Mouse (Mus musculus): ENCODE measurements around the gene Tmem161a. TPM values are rescaled to one million over a fixed set of nuclear protein-coding genes. Genes with fewer than 3 reads are reported as not detected.
A peak's percentile ranks its signal among the peaks of the same experiment; 100 is the strongest.

The Tmem161a gene
- polyA plus RNA-seq, 1 experiment = 59.9 TPM

GRCm38 (mm10) chr8:70159211-70159610 is 12.9 kb upstream of the Tmem161a start:
- WGBS = 71% methylated on average over 4 of the region's 4 CpGs
- peak overlapping the region; percentile 69; the same call in 1 of the 2 replicates for H3K27ac ChIP-seq (ENCODE audit: insufficient read depth, low read length)

GRCm38 (mm10) chr8:70160015-70160414 is 12.1 kb upstream of the Tmem161a start:
- Histone ChIP-seq H3K27ac (ENCODE audit: insufficient read depth, low read length) (peak overlapping the region; percentile 60), H3K4me3 (ENCODE audit: extremely low read depth, insufficient read depth, insufficient read length) (peak overlapping the region; percentile 3; the same call in 1 of the 2 replicates), H3K27me3 (ENCODE audit: control insufficient read depth, insufficient read depth, low read length) (no peaks in the 10 kb centered on the region), H3K36me3 (ENCODE audit: control insufficient read depth, insufficient read depth, low read length) (no peaks in the 10 kb centered on the region), H3K4me1 (ENCODE audit: control insufficient read depth, insufficient read depth, insufficient read length) (peaks cover 17% of the 10 kb centered on the region)
- 9% methylated on average over 13 of the region's 13 CpGs for WGBS
- TF ChIP-seq POLR2A (IDR thresholded peaks at IDR 0.05; ENCODE audit: low read depth, low read length) = no peak
- no peak for TF ChIP-seq CTCF (IDR thresholded peaks at IDR 0.05; ENCODE audit: extremely low read depth, insufficient read depth, insufficient read length, insufficient replicate concordance)
- DNase-seq (ENCODE audit: low read depth in 1 of 2, low spot score in 2 of 2) = peak; percentile 72 to 75

More at GRCm38 (mm10) chr8:70159211-70159610, 12.9 kb upstream of the Tmem161a start:
- TF ChIP-seq CTCF (IDR thresholded peaks at IDR 0.05; ENCODE audit: extremely low read depth, insufficient read depth, insufficient read length, insufficient replicate concordance) (no peak), POLR2A (IDR thresholded peaks at IDR 0.05; ENCODE audit: low read depth, low read length) (no peak)
- H3K4me3 ChIP-seq (ENCODE audit: extremely low read depth, insufficient read depth, insufficient read length) = no peak overlapping the region
- H3K36me3 ChIP-seq (ENCODE audit: control insufficient read depth, insufficient read depth, low read length) = no peaks in the 10 kb centered on the region
- H3K4me1 ChIP-seq (ENCODE audit: control insufficient read depth, insufficient read depth, insufficient read length) = peaks cover 17% of the 10 kb centered on the region
- no peak for DNase-seq (ENCODE audit: low read depth in 1 of 2, low spot score in 2 of 2)
- no peaks in the 10 kb centered on the region for H3K27me3 ChIP-seq (ENCODE audit: control insufficient read depth, insufficient read depth, low read length)

- 80% methylated on average over 3 of the region's 3 CpGs for WGBS
- TF ChIP-seq CTCF (IDR thresholded peaks at IDR 0.05; ENCODE audit: extremely low read depth, insufficient read depth, insufficient read length, insufficient replicate concordance) = no peak
- TF ChIP-seq POLR2A (IDR thresholded peaks at IDR 0.05; ENCODE audit: low read depth, low read length) = no peak
- Histone ChIP-seq H3K4me3 (ENCODE audit: extremely low read depth, insufficient read depth, insufficient read length) (no peak overlapping the region), H3K36me3 (ENCODE audit: control insufficient read depth, insufficient read depth, low read length) (no peaks in the 10 kb centered on the region), H3K27me3 (ENCODE audit: control insufficient read depth, insufficient read depth, low read length) (no peaks in the 10 kb centered on the region), H3K27ac (ENCODE audit: insufficient read depth, low read length) (no peak overlapping the region), H3K4me1 (ENCODE audit: control insufficient read depth, insufficient read depth, insufficient read length) (peaks cover 11% of the 10 kb centered on the region)
- no peak for DNase-seq (ENCODE audit: low read depth in 1 of 2, low spot score in 2 of 2)
Observed at GRCm38 (mm10) chr8:70163316-70163715, 8.8 kb upstream of the Tmem161a start.

- peak in 1 of 2 experiments; percentile 66 for DNase-seq (ENCODE audit: low read depth in 1 of 2, low spot score in 2 of 2)
- 3% methylated on average over 21 of the region's 21 CpGs for WGBS
Observed at GRCm38 (mm10) chr8:70166504-70167110, 5.5 kb upstream of the Tmem161a start.

GRCm38 (mm10) chr8:70170116-70170515 is 2.0 kb upstream of the Tmem161a start:
- Histone ChIP-seq H3K36me3 (ENCODE audit: control insufficient read depth, insufficient read depth, low read length) (no peaks in the 10 kb centered on the region), H3K27me3 (ENCODE audit: control insufficient read depth, insufficient read depth, low read length) (no peaks in the 10 kb centered on the region), H3K27ac (ENCODE audit: insufficient read depth, low read length) (no peak overlapping the region), H3K4me3 (ENCODE audit: extremely low read depth, insufficient read depth, insufficient read length) (no peak overlapping the region), H3K4me1 (ENCODE audit: control insufficient read depth, insufficient read depth, insufficient read length) (peaks cover 3% of the 10 kb centered on the region; the same call in 1 of the 2 replicates)
- TF ChIP-seq POLR2A (IDR thresholded peaks at IDR 0.05; ENCODE audit: low read depth, low read length) (no peak), CTCF (IDR thresholded peaks at IDR 0.05; ENCODE audit: extremely low read depth, insufficient read depth, insufficient read length, insufficient replicate concordance) (no peak)
- 88% methylated on average over 3 of the region's 3 CpGs for WGBS
- no peak for DNase-seq (ENCODE audit: low read depth in 1 of 2, low spot score in 2 of 2)

More at GRCm38 (mm10) chr8:70166504-70167110, 5.5 kb upstream of the Tmem161a start:
- Histone ChIP-seq H3K4me3 (ENCODE audit: extremely low read depth, insufficient read depth, insufficient read length) (no peak overlapping the region), H3K27ac (ENCODE audit: insufficient read depth, low read length) (no peak overlapping the region), H3K4me1 (ENCODE audit: control insufficient read depth, insufficient read depth, insufficient read length) (peaks cover 3% of the 10 kb centered on the region; the same call in 1 of the 2 replicates), H3K36me3 (ENCODE audit: control insufficient read depth, insufficient read depth, low read length) (no peaks in the 10 kb centered on the region), H3K27me3 (ENCODE audit: control insufficient read depth, insufficient read depth, low read length) (no peaks in the 10 kb centered on the region)
- TF ChIP-seq CTCF (IDR thresholded peaks at IDR 0.05; ENCODE audit: extremely low read depth, insufficient read depth, insufficient read length, insufficient replicate concordance) = peak; percentile 99
- no peak for TF ChIP-seq POLR2A (IDR thresholded peaks at IDR 0.05; ENCODE audit: low read depth, low read length)

- H3K27ac ChIP-seq (ENCODE audit: insufficient read depth, low read length) = no peak overlapping the region
Observed at GRCm38 (mm10) chr8:70170748-70171147, 1.4 kb upstream of the Tmem161a start.

GRCm38 (mm10) chr8:70171240-70171639 is 916 bp upstream of the Tmem161a start:
- Histone ChIP-seq H3K4me3 (ENCODE audit: extremely low read depth, insufficient read depth, insufficient read length) (no peak overlapping the region), H3K36me3 (ENCODE audit: control insufficient read depth, insufficient read depth, low read length) (no peaks in the 10 kb centered on the region), H3K27me3 (ENCODE audit: control insufficient read depth, insufficient read depth, low read length) (no peaks in the 10 kb centered on the region), H3K27ac (ENCODE audit: insufficient read depth, low read length) (no peak overlapping the region), H3K4me1 (ENCODE audit: control insufficient read depth, insufficient read depth, insufficient read length) (peaks cover 3% of the 10 kb centered on the region; the same call in 1 of the 2 replicates)
- no peak for DNase-seq (ENCODE audit: low read depth in 1 of 2, low spot score in 2 of 2)
- WGBS = 85% methylated on average over 7 of the region's 7 CpGs
- TF ChIP-seq POLR2A (IDR thresholded peaks at IDR 0.05; ENCODE audit: low read depth, low read length) = no peak
- TF ChIP-seq CTCF (IDR thresholded peaks at IDR 0.05; ENCODE audit: extremely low read depth, insufficient read depth, insufficient read length, insufficient replicate concordance) = no peak

More at GRCm38 (mm10) chr8:70170748-70171147, 1.4 kb upstream of the Tmem161a start:
- H3K27me3 ChIP-seq (ENCODE audit: control insufficient read depth, insufficient read depth, low read length) = no peaks in the 10 kb centered on the region
- H3K4me1 ChIP-seq (ENCODE audit: control insufficient read depth, insufficient read depth, insufficient read length) = peaks cover 3% of the 10 kb centered on the region; the same call in 1 of the 2 replicates
- no peak overlapping the region for H3K4me3 ChIP-seq (ENCODE audit: extremely low read depth, insufficient read depth, insufficient read length)
- DNase-seq (ENCODE audit: low read depth in 1 of 2, low spot score in 2 of 2) = no peak
- no peak for TF ChIP-seq CTCF (IDR thresholded peaks at IDR 0.05; ENCODE audit: extremely low read depth, insufficient read depth, insufficient read length, insufficient replicate concordance)
- TF ChIP-seq POLR2A (IDR thresholded peaks at IDR 0.05; ENCODE audit: low read depth, low read length) = no peak
- WGBS = 88% methylated on average over 3 of the region's 3 CpGs
- H3K36me3 ChIP-seq (ENCODE audit: control insufficient read depth, insufficient read depth, low read length) = no peaks in the 10 kb centered on the region

Measured in spleen, adult 2 months (tissue).